Mouse (Mus musculus) limb, embryonic 15.5 days (tissue): ENCODE results near the gene Usp20. TPM values are rescaled to one million over a fixed set of nuclear protein-coding genes. Genes with fewer than 3 reads are reported as not detected.

Experiments
- ATAC-seq: fragments of 200-750 bp; cut with Nextera tagmentation; 2 replicates; pipeline ENCODE4 v1.8.0; 2017; ENCODE audit warnings: low read depth, moderate TSS enrichment; ENCODE audit not compliant: insufficient number of reproducible peaks, low FRiP score, low TSS enrichment
- H3K27ac ChIP-seq: fragments of 300-500 bp; sonication (generic); 2 replicates; pipeline ENCODE4 v1.5.1; 2015; ENCODE audit warnings: moderate library complexity, mild to moderate bottlenecking, inconsistent platforms
- H3K27me3 ChIP-seq: fragments of 300-500 bp; sonication (generic); 2 replicates; pipeline ENCODE4 v1.6.1; 2015; ENCODE audit warnings: inconsistent platforms
- H3K36me3 ChIP-seq: fragments of 300-500 bp; sonication (generic); 2 replicates; pipeline ENCODE4 v1.6.1; 2015; ENCODE audit warnings: inconsistent platforms
- H3K4me1 ChIP-seq: fragments of 300-500 bp; sonication (generic); 2 replicates; pipeline ENCODE4 v1.6.1; 2015; ENCODE audit warnings: inconsistent platforms
- H3K4me2 ChIP-seq: fragments of 300-500 bp; sonication (generic); 2 replicates; pipeline ENCODE4 v1.6.1; 2015; ENCODE audit warnings: mild to moderate bottlenecking, inconsistent platforms
- H3K4me3 ChIP-seq: fragments of 300-500 bp; sonication (generic); 2 replicates; pipeline ENCODE4 v1.5.1; 2015; ENCODE audit warnings: mild to moderate bottlenecking, inconsistent platforms
- H3K9ac ChIP-seq: fragments of 300-500 bp; sonication (generic); 2 replicates; pipeline ENCODE4 v1.6.1; 2015; ENCODE audit warnings: inconsistent platforms
- H3K9me3 ChIP-seq: fragments of 300-500 bp; sonication (generic); 2 replicates; pipeline ENCODE4 v1.6.1; 2016; ENCODE audit warnings: inconsistent platforms
- WGBS: fragments of 180-500 bp; shearing (Covaris S2); methylation state at CpG from one replicate; pipeline ENCODE4 v1.1.7; 2015; 5-methylcytosine and 5-hydroxymethylcytosine counted together
- polyA plus RNA-seq: library from polyadenylated mRNA; unstranded; fragments of >200 nt; fragmentation: Nextera tagmentation; extraction: Ambion mirVana; gene quantifications from 2 replicates; pipeline ENCODE4 v1.2.1, GENCODE M21; 2015

The Usp20 gene
- polyA plus RNA-seq, 1 experiment from 2014 or later: 24.0 TPM

- H3K4me2 ChIP-seq: no peak overlapping the region
- no peaks in the 10 kb centered on the region for H3K9me3 ChIP-seq
- H3K27ac ChIP-seq: no peak overlapping the region
- no peak overlapping the region for H3K4me3 ChIP-seq
- WGBS: 79% methylated on average over 5 of the region's 5 CpGs
- no peaks in the 10 kb centered on the region for H3K4me1 ChIP-seq
- H3K36me3 ChIP-seq: peaks cover 51% of the 10 kb centered on the region
- no peak overlapping the region for H3K9ac ChIP-seq
- no peak for ATAC-seq
- no peaks in the 10 kb centered on the region for H3K27me3 ChIP-seq
Measured at GRCm38 (mm10) chr2:31023940-31024339, 41.9 kb downstream of the Usp20 start.

- Histone ChIP-seq H3K9me3 (no peaks in the 10 kb centered on the region), H3K27me3 (no peaks in the 10 kb centered on the region), H3K4me3 (no peak overlapping the region), H3K9ac (no peak overlapping the region), H3K27ac (no peak overlapping the region), H3K36me3 (peaks cover 46% of the 10 kb centered on the region), H3K4me1 (no peaks in the 10 kb centered on the region), H3K4me2 (no peak overlapping the region)
- 26% methylated on average over 5 of the region's 5 CpGs for WGBS
- ATAC-seq: no peak
Measured at GRCm38 (mm10) chr2:31024618-31025370, 42.7 kb downstream of the Usp20 start.

- no peaks in the 10 kb centered on the region for H3K9me3 ChIP-seq
- H3K4me2 ChIP-seq: no peak overlapping the region
- H3K9ac ChIP-seq: no peak overlapping the region
- WGBS: 73% methylated on average over 3 of the region's 3 CpGs
- H3K36me3 ChIP-seq: peaks cover 46% of the 10 kb centered on the region
- H3K27me3 ChIP-seq: no peaks in the 10 kb centered on the region
- H3K4me1 ChIP-seq: no peaks in the 10 kb centered on the region
- H3K27ac ChIP-seq: no peak overlapping the region
- ATAC-seq: no peak
- H3K4me3 ChIP-seq: no peak overlapping the region
Measured at GRCm38 (mm10) chr2:31025458-31025857, 43.4 kb downstream of the Usp20 start.

GRCm38 (mm10) chr2:31026642-31027041 lies 44.6 kb downstream of the Usp20 start:
- WGBS: 47% methylated on average over 8 of the region's 8 CpGs
- Histone ChIP-seq H3K4me3 (no peak overlapping the region), H3K36me3 (peaks cover 38% of the 10 kb centered on the region), H3K27me3 (no peaks in the 10 kb centered on the region), H3K4me2 (no peak overlapping the region), H3K9ac (no peak overlapping the region), H3K9me3 (no peaks in the 10 kb centered on the region), H3K27ac (no peak overlapping the region), H3K4me1 (no peaks in the 10 kb centered on the region)
- ATAC-seq: no peak

GRCm38 (mm10) chr2:31031972-31032371 lies 49.9 kb downstream of the Usp20 start:
- Histone ChIP-seq H3K4me1 (no peaks in the 10 kb centered on the region), H3K27ac (no peak overlapping the region), H3K4me3 (no peak overlapping the region), H3K36me3 (peaks cover 79% of the 10 kb centered on the region), H3K9ac (no peak overlapping the region), H3K4me2 (no peak overlapping the region), H3K9me3 (no peaks in the 10 kb centered on the region), H3K27me3 (no peaks in the 10 kb centered on the region)
- 76% methylated on average over 7 of the region's 7 CpGs for WGBS
- no peak for ATAC-seq

GRCm38 (mm10) chr2:31036811-31037210 lies 54.7 kb downstream of the Usp20 start:
- Histone ChIP-seq H3K27me3 (no peaks in the 10 kb centered on the region), H3K9me3 (no peaks in the 10 kb centered on the region), H3K27ac (no peak overlapping the region), H3K4me1 (no peaks in the 10 kb centered on the region), H3K9ac (no peak overlapping the region), H3K4me3 (no peak overlapping the region), H3K4me2 (no peak overlapping the region), H3K36me3 (peaks cover 78% of the 10 kb centered on the region)
- no peak for ATAC-seq
- 95% methylated on average over 6 of the region's 6 CpGs for WGBS

GRCm38 (mm10) chr2:31040043-31040442 lies 58.0 kb downstream of the Usp20 start:
- Histone ChIP-seq H3K4me2 (no peak overlapping the region), H3K4me3 (no peak overlapping the region), H3K9me3 (no peaks in the 10 kb centered on the region), H3K9ac (no peak overlapping the region), H3K27me3 (no peaks in the 10 kb centered on the region), H3K36me3 (peaks cover 63% of the 10 kb centered on the region), H3K4me1 (no peaks in the 10 kb centered on the region), H3K27ac (no peak overlapping the region)
- WGBS: 97% methylated on average over 3 of the region's 3 CpGs
- ATAC-seq: no peak

GRCm38 (mm10) chr2:31040487-31040886 lies 58.4 kb downstream of the Usp20 start:
- Histone ChIP-seq H3K27ac (no peak overlapping the region), H3K4me3 (no peak overlapping the region), H3K4me2 (no peak overlapping the region), H3K4me1 (no peaks in the 10 kb centered on the region), H3K36me3 (peaks cover 59% of the 10 kb centered on the region), H3K9ac (no peak overlapping the region), H3K9me3 (no peaks in the 10 kb centered on the region), H3K27me3 (no peaks in the 10 kb centered on the region)
- 85% methylated on average over 3 of the region's 3 CpGs for WGBS
- no peak for ATAC-seq

GRCm38 (mm10) chr2:31041386-31041785 lies 59.3 kb downstream of the Usp20 start:
- Histone ChIP-seq H3K4me2 (no peak overlapping the region), H3K4me3 (no peak overlapping the region), H3K9me3 (no peaks in the 10 kb centered on the region), H3K27me3 (no peaks in the 10 kb centered on the region), H3K27ac (no peak overlapping the region), H3K9ac (no peak overlapping the region), H3K36me3 (peaks cover 57% of the 10 kb centered on the region), H3K4me1 (no peaks in the 10 kb centered on the region)
- WGBS: 76% methylated on average over 6 of the region's 6 CpGs
- no peak for ATAC-seq

GRCm38 (mm10) chr2:31042881-31043280 lies 60.8 kb downstream of the Usp20 start:
- no peak for ATAC-seq
- Histone ChIP-seq H3K9ac (no peak overlapping the region), H3K36me3 (peaks cover 55% of the 10 kb centered on the region), H3K4me2 (no peak overlapping the region), H3K27ac (no peak overlapping the region), H3K27me3 (no peaks in the 10 kb centered on the region), H3K4me1 (no peaks in the 10 kb centered on the region), H3K9me3 (no peaks in the 10 kb centered on the region), H3K4me3 (no peak overlapping the region)
- 82% methylated on average over 6 of the region's 6 CpGs for WGBS

GRCm38 (mm10) chr2:31043856-31044255 lies 61.8 kb downstream of the Usp20 start:
- Histone ChIP-seq H3K9me3 (no peaks in the 10 kb centered on the region), H3K4me1 (no peaks in the 10 kb centered on the region), H3K27me3 (no peaks in the 10 kb centered on the region), H3K36me3 (peaks cover 48% of the 10 kb centered on the region), H3K4me3 (no peak overlapping the region), H3K4me2 (no peak overlapping the region), H3K27ac (no peak overlapping the region), H3K9ac (no peak overlapping the region)
- ATAC-seq: no peak
- WGBS: 95% methylated on average over 1 of the region's 1 CpGs

GRCm38 (mm10) chr2:31048037-31048436 lies 66.0 kb downstream of the Usp20 start:
- no peak for ATAC-seq

GRCm38 (mm10) chr2:31052441-31052840 lies 70.4 kb downstream of the Usp20 start:
- no peaks in the 10 kb centered on the region for H3K4me1 ChIP-seq
- ATAC-seq: no peak
- H3K9ac ChIP-seq: no peak overlapping the region
- H3K27me3 ChIP-seq: no peaks in the 10 kb centered on the region
- peaks cover 65% of the 10 kb centered on the region for H3K36me3 ChIP-seq
- no peaks in the 10 kb centered on the region; the same call in 1 of the 2 replicates for H3K9me3 ChIP-seq
- no peak overlapping the region for H3K4me2 ChIP-seq
- H3K4me3 ChIP-seq: no peak overlapping the region
- no peak overlapping the region for H3K27ac ChIP-seq
- WGBS: 85% methylated on average over 10 of the region's 10 CpGs

More at GRCm38 (mm10) chr2:31048037-31048436, 66.0 kb downstream of the Usp20 start:
- no peaks in the 10 kb centered on the region for H3K27me3 ChIP-seq
- H3K9me3 ChIP-seq: no peaks in the 10 kb centered on the region
- H3K27ac ChIP-seq: no peak overlapping the region
- H3K4me2 ChIP-seq: no peak overlapping the region
- H3K36me3 ChIP-seq: peaks cover 43% of the 10 kb centered on the region
- H3K4me1 ChIP-seq: no peaks in the 10 kb centered on the region
- no peak overlapping the region for H3K9ac ChIP-seq
- 83% methylated on average over 6 of the region's 6 CpGs for WGBS
- no peak overlapping the region for H3K4me3 ChIP-seq
